Mouse (Mus musculus) liver, adult (tissue): ENCODE results near the gene Fbxw4.

ENCODE experiments used
- GATA4 ChIP-seq: IDR thresholded peaks from 2 replicates; pipeline ENCODE4 v1.6.1; 2014; ENCODE audit warnings: mild to moderate bottlenecking, low read length; ENCODE audit not compliant: insufficient replicate concordance

Gene Fbxw4

GRCm38 (mm10) chr19:45540657-45541408 is 119.3 kb downstream of the Fbxw4 start:
- TF ChIP-seq GATA4: no peak

DNA sequence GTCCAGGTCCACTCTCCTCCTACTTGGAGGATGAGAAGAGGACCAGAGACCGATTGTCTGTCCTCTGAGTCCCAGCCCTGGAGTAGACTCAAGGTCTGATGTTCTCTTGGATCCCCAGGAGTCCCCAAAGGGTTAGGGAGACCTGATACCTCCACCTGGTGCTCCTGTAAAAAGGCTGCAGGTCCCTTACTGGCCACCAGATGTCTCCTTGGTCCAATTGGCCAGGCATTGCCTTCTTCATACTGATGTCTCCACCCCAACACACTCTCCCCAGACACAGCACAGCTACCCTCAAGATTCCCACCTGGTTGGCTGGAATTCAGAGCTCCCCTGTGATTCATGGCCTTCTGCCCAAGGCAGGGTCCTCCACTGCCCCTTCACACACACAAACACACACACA is 122.6 kb downstream of the Fbxw4 start:
- no peak for TF ChIP-seq GATA4

- no peak for TF ChIP-seq GATA4
Observed at GRCm38 (mm10) chr19:45535929-45536328, 124.2 kb downstream of the Fbxw4 start.

DNA sequence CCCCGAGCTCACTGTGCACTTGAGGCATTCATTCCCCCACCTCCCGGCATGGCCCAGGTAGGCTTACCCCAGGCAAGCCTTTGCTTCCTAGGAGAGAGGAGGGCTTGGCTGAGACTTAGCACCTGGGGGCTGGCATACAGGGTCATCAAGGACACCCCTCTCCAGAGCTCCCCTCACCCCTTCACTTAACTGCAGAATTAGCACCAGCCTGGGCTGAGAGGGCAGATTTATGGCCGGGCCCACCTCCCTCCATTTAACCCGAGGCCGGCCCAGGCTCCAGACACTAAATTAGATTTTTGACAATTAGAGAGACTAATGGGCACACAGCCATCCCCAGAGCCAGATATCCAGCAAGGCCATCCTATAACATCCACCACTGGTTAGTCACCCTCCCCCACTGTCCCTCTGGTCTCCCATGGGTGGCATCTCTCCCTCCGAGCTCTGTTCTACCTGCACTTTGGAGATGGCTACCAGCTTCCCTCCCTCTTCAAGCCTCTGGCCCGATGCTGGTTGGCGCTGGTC is 124.8 kb downstream of the Fbxw4 start:
- TF ChIP-seq GATA4: no peak

GRCm38 (mm10) chr19:45533617-45534016 is 126.5 kb downstream of the Fbxw4 start:
- TF ChIP-seq GATA4: no peak

GRCm38 (mm10) chr19:45531554-45531953 is 128.6 kb downstream of the Fbxw4 start:
- no peak for TF ChIP-seq GATA4

DNA sequence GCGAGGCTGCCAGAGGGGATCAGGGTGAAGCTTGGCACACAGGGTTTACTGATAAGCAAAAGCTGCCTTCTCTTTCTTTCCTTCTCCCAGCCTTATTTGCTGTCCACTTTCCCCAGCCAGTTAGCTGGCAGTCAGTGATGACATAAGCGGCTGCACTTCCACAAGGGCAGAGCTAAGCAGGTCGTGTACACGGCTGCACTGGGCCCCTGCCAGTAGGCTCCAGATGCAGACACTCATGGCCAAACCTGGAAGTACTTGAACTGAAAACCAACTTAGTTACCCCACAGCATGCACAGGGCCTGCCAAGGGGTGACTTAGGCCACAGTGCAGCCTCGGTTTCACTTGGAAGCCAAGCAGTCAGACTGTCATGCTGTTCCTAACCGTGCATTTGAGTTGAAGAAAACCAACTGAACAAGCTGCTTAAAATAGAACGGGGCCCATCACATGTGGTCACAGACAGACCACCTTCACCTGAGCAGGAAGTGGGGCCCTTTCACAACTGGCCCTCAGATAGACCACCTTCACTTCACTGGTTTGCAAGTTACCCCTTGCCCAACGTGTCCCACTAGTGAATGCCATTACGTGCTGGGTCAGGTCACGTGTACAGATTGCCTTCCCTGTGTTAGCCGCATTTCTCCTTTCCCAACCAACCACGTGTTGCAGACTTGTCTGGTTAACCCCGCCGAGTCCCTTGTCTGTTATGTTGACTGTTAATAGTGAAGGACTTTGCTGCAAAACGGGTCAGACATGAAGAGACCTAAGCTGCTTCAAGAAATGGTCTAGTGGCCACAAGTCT is 129.7 kb downstream of the Fbxw4 start:
- no peak for TF ChIP-seq GATA4

DNA sequence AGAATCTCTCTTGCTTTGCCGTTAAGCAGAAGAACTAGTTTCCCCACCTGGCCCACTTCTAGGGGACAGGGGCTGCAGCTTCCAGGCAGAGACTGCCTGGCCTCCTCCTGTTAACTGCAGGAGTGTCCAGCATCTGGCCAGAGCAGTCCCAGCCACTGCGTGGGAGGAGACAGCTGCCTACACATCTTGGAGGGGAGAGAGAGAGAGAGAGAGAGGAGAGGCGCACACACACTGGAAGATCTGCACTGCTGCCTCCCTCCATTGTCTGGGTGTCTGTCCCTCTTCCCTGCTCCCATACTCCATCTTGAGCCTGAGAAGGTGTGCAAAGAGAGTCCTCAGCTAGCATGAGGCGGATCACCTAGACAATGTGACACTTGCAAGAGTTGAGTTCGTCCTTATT is 130.8 kb downstream of the Fbxw4 start:
- no peak for TF ChIP-seq GATA4
